Mouse (Mus musculus): ENCODE data around the gene Nxnl1.
A peak's percentile ranks its signal among the peaks of the same experiment; 100 is the strongest.
"Not testable (repeated sequence)": the region's sequence is repeated elsewhere in the genome, so short reads cannot be mapped to it uniquely, and the experiment has no call there.

Nxnl1 gene

DNA sequence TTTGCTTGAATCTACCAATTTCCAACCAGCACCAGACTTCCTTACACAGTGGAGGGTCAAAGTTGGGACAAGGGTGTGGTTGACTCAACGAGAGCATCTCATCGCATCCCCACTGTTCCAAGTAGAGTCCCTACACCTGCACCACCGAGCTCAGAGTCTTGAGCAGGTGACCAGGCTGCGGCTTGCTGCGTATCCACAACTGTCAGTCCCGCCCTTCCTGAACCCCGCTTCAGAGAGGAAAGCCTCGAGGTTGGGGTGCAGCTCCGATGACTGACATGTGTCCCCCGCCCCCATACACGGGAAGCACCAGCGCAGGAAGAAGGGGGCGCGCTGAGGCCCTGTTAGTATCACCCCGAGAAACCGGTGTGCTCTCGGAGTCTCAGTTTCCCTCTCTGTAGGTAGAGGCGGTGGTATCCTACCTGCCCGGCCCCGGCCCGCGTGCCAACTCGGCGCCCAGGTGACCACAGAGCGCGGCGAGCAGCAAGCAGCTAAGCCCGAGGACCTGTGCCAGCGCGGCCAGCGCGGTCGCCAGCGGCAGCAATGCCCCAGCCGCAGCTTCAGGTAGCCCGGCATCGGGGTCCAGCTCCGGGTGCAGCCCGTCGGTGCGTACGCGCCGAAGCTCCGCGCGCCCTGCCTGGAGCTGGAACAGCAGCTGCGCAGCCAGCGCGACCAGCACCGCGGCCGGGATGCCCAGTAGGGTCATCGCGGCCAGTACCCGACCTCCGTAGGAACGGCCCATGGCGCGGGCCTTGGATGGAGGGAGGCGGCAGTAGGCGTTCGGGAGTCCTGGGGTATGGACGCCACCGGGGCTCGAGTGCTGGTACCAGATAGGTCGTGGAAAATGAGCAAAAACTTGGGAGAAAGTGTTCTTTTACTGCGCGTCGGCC is 8.1 kb downstream of the Nxnl1 start, which contains the start of gene Tmem221:
Tmem221 (minus strand) TSS at position 801 of the 887 bp plus-strand sequence.
- DNase-seq (ENCODE audit: extremely low read depth, insufficient read length, low spot score), result no peak

- no peak for DNase-seq (ENCODE audit: extremely low read depth, insufficient read length, low spot score)
Measured at GRCm38 (mm10) chr8:71554644-71555043, 11.8 kb downstream of the Nxnl1 start.

GRCm38 (mm10) chr8:71554001-71554400 is 12.4 kb downstream of the Nxnl1 start:
- DNase-seq (ENCODE audit: extremely low read depth, insufficient read length, low spot score), result no peak

DNA sequence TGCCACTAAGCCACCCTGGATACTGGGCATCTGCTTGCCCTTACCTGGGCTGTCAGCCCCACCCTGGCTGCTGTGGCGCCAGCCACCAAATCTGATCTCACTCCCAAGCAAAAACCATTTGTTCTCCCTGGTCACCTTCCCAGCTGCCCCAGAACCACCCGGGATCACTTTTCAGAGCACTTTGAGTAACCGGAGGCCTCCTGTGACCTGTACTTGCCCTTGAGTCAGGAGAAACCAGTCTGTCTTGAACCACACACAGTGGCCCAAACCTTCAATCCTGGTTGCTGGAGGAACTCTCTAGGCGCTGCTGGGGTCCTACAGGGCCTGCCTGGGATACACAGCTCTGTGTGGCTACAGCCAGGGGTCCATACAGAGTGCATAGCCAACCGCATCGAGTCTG is 13.6 kb downstream of the Nxnl1 start:
- no peak for DNase-seq (ENCODE audit: extremely low read depth, insufficient read length, low spot score)

GRCm38 (mm10) chr8:71550754-71551153 is 15.6 kb downstream of the Nxnl1 start:
- no peak for DNase-seq (ENCODE audit: extremely low read depth, insufficient read length, low spot score)

- DNase-seq (ENCODE audit: extremely low read depth, insufficient read length, low spot score), result no peak
Measured at GRCm38 (mm10) chr8:71547590-71547989, 18.8 kb downstream of the Nxnl1 start.

DNA sequence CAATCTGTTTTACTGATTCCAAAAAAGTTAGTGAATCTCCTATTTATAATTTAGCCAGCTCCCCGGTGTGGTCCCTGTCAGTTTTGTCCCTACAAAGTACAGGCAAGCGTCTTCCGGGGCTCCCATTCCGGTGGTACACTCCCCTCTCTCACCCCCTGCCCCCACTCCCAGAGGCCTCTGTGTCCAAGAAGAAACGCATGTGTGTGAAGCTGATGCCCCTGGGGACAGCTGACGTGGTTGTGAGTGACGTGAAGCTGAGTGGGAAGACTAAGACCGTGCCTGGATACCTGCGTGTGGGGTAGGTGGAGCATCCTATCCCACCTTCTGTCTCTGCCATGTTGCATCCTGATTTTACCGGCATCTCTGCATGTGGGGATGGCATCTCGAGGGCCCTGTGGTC is 21.3 kb downstream of the Nxnl1 start:
- no peak for DNase-seq (ENCODE audit: extremely low read depth, insufficient read length, low spot score)

DNA sequence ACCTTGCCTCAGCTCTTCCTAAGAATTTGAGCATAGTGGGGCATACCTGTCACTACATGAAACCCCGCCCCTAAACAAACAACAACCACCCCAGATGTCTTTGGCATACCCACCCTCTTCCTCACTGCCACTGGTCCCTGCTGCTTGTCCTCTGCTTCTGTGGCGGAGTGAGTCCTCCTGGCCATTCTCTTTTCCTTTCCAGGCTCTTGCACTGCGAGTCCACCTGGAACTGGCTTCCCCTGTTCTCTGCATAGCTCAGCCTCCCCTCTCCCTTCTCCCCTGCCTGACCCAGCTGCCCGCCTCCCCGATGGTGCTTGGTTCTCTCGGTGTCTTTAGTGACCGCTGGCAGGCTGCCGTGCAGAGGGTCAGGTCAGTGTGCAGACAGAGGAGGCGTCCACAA is 22.6 kb downstream of the Nxnl1 start:
- no peak for DNase-seq (ENCODE audit: extremely low read depth, insufficient read length, low spot score)

- peak; percentile 93 for DNase-seq (ENCODE audit: extremely low read depth, insufficient read length, low spot score)
Measured at GRCm38 (mm10) chr8:71542632-71543343, 23.6 kb downstream of the Nxnl1 start, which contains the start of gene Mvb12a. Gene Mvb12a (plus strand): TSS chr8:71542922.

GRCm38 (mm10) chr8:71537028-71537867 is 29.2 kb downstream of the Nxnl1 start, which contains the start of gene Bst2:
Gene Bst2 (minus strand): TSS chr8:71537456.
- DNase-seq (ENCODE audit: extremely low read depth, insufficient read length, low spot score), result peak; percentile 78

DNA sequence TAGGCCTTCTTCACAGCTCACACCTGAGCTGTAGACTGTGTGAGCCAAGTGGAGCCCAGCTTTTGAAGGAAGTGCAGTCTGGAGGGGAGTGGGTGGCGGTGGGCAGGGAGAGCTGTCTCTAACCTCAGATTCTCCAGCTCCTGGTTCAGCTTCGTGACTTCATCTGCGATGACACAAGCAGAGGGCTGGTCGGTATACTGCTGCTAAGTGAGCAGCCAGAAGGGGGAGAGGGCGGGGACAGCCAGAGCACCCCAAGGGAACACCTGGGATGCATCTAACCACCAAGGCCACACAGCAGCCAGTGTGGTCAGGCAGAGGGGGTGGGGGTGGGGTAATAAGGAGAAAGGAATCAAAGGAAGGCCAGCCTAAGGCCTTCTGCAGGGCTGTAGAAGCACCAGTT is 30.7 kb downstream of the Nxnl1 start:
- DNase-seq (ENCODE audit: extremely low read depth, insufficient read length, low spot score), result peak; percentile 49

DNA sequence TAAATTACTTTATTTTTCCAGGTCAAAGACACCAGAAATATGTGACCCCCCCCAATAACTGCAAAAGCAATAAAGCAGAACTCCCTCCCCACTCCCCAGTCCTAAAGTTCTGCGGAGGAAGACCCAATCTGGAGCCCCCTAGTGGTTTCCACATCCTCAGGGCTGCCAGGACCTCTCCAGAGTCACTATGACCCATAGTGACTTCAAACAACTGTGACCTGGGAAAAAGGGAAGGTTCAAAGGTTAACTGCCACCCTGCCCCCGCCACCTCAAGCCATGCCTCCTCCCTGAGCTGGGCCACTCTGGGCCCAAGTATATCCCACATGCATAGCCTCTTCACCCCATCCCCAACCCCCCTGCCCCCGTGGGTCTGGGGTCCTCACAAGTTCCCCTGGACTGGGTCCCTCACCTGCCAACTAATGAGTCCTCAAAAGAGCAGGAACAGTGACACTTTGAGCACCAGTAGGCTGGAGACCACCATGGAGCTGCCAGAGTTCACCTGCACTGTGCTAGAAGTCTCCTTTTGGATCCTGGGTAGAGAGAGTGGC is 32.1 kb downstream of the Nxnl1 start:
- no peak for DNase-seq (ENCODE audit: extremely low read depth, insufficient read length, low spot score)

GRCm38 (mm10) chr8:71530735-71531467 is 35.5 kb downstream of the Nxnl1 start:
- DNase-seq (ENCODE audit: extremely low read depth, insufficient read length, low spot score), result not testable (repeated sequence)

DNA sequence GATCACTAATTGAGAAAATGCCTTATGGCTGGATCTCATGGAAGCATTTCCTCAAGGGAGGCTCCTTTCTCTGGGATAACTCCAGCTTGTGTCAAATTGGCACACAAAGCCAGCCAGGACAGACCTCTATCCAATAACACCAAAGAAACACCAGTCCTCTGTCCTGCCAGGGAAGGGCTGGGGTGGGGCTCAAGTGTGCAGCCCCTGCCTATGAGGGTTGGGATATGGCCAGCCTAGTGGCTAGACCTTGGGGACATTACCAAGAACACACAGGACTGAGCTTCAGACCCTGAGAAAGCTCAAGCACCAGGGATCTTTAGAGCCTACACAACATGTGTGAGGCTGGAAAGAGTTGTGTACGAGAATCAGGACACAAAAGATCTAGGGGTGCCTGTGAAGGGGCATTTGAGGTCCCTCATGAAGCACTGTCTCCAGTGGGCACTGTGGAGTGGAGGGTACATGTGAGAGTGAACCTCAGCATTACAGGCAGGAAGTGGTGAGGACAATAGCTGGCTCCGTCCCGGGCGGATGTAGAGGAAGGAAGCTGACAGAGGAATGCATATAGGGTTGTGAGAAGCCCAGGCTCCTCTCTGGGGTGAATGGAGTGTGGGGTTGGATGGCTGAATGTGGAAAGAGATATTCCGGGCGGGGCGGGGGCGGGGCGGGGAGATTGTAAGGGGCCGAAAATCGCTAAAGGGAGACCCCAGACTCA is 37.9 kb downstream of the Nxnl1 start:
- no peak for DNase-seq (ENCODE audit: extremely low read depth, insufficient read length, low spot score)

- peak; percentile 46 for DNase-seq (ENCODE audit: extremely low read depth, insufficient read length, low spot score)
Measured at GRCm38 (mm10) chr8:71527162-71527870, 39.1 kb downstream of the Nxnl1 start.

- no peak for DNase-seq (ENCODE audit: extremely low read depth, insufficient read length, low spot score)
Measured at GRCm38 (mm10) chr8:71526272-71526671, 40.1 kb downstream of the Nxnl1 start.

DNA sequence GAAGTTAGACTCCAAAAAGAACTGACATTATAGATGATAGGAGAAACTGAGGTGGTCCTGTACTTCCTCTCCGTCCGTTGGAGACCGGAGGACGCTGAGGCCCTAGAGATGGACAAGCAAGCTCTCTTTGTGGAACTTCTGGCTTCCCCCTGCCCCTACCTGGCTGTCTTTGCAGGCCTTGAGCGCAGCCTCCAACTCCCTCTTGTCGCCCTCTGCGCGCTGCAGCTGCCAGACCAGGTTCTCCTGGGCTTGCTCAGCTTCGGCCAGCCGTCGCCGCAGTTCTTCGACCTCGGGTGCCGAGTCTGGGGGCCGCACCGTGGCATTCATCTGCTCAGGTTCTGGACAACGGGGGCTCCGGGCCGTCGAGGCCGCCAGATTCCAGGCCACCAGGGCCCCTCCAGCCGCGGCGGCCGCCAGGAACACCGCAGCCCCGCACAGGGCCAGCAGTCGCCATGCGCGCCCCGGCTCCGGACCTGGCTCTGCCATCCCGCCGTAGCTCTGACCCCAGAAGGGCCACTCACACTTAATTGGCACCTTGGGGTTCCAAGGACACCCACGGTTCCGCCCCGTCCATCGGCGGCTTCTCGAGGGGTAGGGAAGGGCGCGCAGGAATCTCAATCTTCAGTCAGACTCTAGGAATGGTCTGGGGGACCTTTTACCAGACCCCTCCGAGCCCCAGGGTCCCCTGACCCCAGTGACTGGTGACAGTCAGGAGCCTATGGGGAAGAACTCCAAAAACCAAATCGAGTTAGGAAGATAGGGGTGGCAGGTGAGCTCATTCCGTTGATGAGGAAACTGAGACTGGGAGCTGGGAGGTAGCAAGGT is 41.0 kb downstream of the Nxnl1 start, which contains the start of gene Ccdc194:
Ccdc194 (minus strand) TSS at position 486 of the 825 bp plus-strand sequence.
- no peak for DNase-seq (ENCODE audit: extremely low read depth, insufficient read length, low spot score)

DNA sequence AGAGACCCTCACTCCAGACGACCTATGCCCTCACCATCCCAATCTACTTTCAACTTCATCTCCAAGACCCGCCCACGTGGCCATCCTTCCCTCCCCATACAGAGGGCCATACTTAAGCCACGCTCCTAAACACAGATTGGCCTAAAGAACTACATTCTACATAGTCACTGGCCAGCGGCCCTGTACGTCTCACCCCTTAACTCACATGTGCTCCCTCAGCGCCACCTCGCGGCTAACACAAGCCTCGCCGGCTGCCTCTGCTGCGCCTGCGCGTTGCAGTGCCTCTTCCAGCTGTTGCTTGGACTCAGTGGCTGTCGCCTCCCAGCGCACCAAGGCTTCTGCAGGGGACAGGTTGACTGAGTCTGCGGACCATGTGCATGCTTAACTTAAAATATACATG is 44.8 kb downstream of the Nxnl1 start:
- DNase-seq (ENCODE audit: extremely low read depth, insufficient read length, low spot score), result peak; percentile 89

Data from 3134 (cell line).